Mouse (Mus musculus) MEL (cell line): ENCODE data around the gene Gmip.

Source experiments
- CHD1 ChIP-seq: IDR thresholded peaks from 2 replicates; pipeline ENCODE4 v1.6.1; 2012; ENCODE audit warnings: low read depth, mild to moderate bottlenecking, inconsistent platforms, low read length, improper control_type of control experiment
- CHD2 ChIP-seq: IDR thresholded peaks from 2 replicates; pipeline ENCODE4 v1.6.1; 2011; ENCODE audit warnings: low read length, improper control_type of control experiment
- CTCF ChIP-seq, 3 experiments: IDR thresholded peaks in 2 of 3; conservative IDR thresholded peaks in 1 of 3; 2 replicates each; pipeline ENCODE4 v1.5.1; 2011 to 2012; ENCODE audit warnings: low read length in 3 of 3, low read depth in 2 of 3, mild to moderate bottlenecking in 2 of 3, improper control_type of control experiment in 1 of 3, inconsistent platforms in 1 of 3, mixed read lengths in 1 of 3, moderate library complexity in 1 of 3; ENCODE audit not compliant: control insufficient read depth in 1 of 3, insufficient read depth in 1 of 3, poor library complexity in 1 of 3, severe bottlenecking in 1 of 3
- E2F4 ChIP-seq: IDR thresholded peaks from 2 replicates; pipeline ENCODE4 v1.6.1; 2011; ENCODE audit warnings: low read depth, low read length, improper control_type of control experiment, borderline replicate concordance
- EP300 ChIP-seq, 2 experiments: IDR thresholded peaks; 2 replicates each; pipeline ENCODE4 v1.6.1; 2011; ENCODE audit warnings: improper control_type of control experiment in 2 of 2, low read length in 2 of 2, low read depth in 1 of 2, mild to moderate bottlenecking in 1 of 2
- POLR2A ChIP-seq, 2 experiments: IDR thresholded peaks; 2 replicates each; pipeline ENCODE4 v1.6.1; 2011 to 2012; ENCODE audit warnings: low read length in 2 of 2, mild to moderate bottlenecking in 2 of 2, control low read depth in 1 of 2, improper control_type of control experiment in 1 of 2, low read depth in 1 of 2, moderate library complexity in 1 of 2; ENCODE audit not compliant: control insufficient read depth in 1 of 2, insufficient read depth in 1 of 2, poor library complexity in 1 of 2
- POLR2AphosphoS2 ChIP-seq: IDR thresholded peaks from 2 replicates; pipeline ENCODE4 v1.6.1; 2011; ENCODE audit warnings: low read length, improper control_type of control experiment
- RAD21 ChIP-seq: IDR thresholded peaks from 2 replicates; pipeline ENCODE4 v1.6.1; 2011; ENCODE audit warnings: mild to moderate bottlenecking, low read depth, low read length, improper control_type of control experiment
- ZC3H11A ChIP-seq: IDR thresholded peaks from 2 replicates; pipeline ENCODE4 v1.6.1; 2012; ENCODE audit warnings: low read depth, mild to moderate bottlenecking, inconsistent platforms, low read length, improper control_type of control experiment

DNA sequence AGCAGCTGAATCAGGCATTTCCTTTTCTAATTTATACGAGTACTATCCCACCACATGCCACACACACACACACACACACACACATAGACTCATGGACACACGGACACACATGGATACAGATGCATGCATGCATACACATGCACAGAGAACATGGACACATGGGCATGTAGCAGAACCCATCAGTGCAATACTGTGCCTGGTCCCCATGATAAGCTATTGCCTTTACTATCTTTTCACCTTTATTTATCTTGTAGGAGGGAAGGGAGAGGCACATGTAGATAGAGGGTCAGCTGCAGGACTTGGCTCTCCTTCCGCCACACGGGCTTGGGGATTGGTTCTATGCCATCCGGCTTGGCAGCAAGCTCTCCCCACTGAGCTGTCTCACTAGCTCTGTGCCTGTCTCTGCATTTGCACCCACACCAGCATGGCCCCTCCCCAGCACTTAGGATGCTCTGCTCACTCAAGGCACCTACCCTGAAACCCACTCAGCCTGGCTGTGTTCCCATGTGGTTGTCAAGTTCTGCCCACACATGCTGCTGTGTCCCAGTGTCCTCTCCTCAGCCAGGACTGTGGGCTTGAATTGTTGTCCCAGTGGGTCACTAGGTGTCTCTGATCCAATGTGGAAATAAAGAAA lies 55.0 kb downstream of the Gmip start:
- no peak for TF ChIP-seq CTCF (IDR thresholded peaks at IDR 0.05 in 2 of 3, conservative IDR thresholded peaks at IDR 0.05 in 1 of 3; ENCODE audit: control insufficient read depth in 1 of 3, insufficient read depth in 1 of 3, low read depth in 2 of 3, low read length in 3 of 3, poor library complexity in 1 of 3, severe bottlenecking in 1 of 3)
- no peak for TF ChIP-seq RAD21
- no peak for TF ChIP-seq CHD1
- TF ChIP-seq POLR2A (IDR thresholded peaks at IDR 0.05; ENCODE audit: control insufficient read depth in 1 of 2, insufficient read depth in 1 of 2, low read depth in 1 of 2, low read length in 2 of 2, poor library complexity in 1 of 2) = no peak
- TF ChIP-seq EP300 (IDR thresholded peaks at IDR 0.05; ENCODE audit: low read depth in 1 of 2, low read length in 2 of 2) = no peak; a peak in 1 of 4 replicates
- no peak for TF ChIP-seq ZC3H11A
- no peak for TF ChIP-seq E2F4
- TF ChIP-seq CHD2 = no peak
- no peak for TF ChIP-seq POLR2AphosphoS2
